Mouse (Mus musculus) spleen, adult 2 months (tissue): ENCODE measurements around the gene Sh3bp5. TPM values are rescaled to one million over a fixed set of nuclear protein-coding genes. Genes with fewer than 3 reads are reported as not detected.

Experiments
- DNase-seq, 2 experiments: peaks; one replicate each; pipeline versions ENCODE4 v3.0.0 to v3.0.0-alpha.2; 2012 to 2021; ENCODE audit warnings: low spot score in 2 of 2, low read depth in 1 of 2
- H3K27ac ChIP-seq: fragments of 200-500 bp; 2 replicates; pipeline ENCODE4 v1.5.1; 2012; ENCODE audit warnings: low read length, inconsistent platforms; ENCODE audit not compliant: insufficient read depth
- H3K27me3 ChIP-seq: fragments of 200-500 bp; 2 replicates; pipeline ENCODE4 v1.6.1; 2012; ENCODE audit warnings: mild to moderate bottlenecking, moderate library complexity, low read length, inconsistent platforms; ENCODE audit not compliant: control insufficient read depth, insufficient read depth
- H3K36me3 ChIP-seq: fragments of 200-500 bp; 2 replicates; pipeline ENCODE4 v1.6.1; 2012; ENCODE audit warnings: mild to moderate bottlenecking, low read length, inconsistent platforms; ENCODE audit not compliant: control insufficient read depth, insufficient read depth
- H3K4me1 ChIP-seq: fragments of 200-500 bp; 2 replicates; pipeline ENCODE4 v1.6.1; 2011; ENCODE audit warnings: inconsistent platforms; ENCODE audit not compliant: control insufficient read depth, insufficient read depth, insufficient read length
- H3K4me3 ChIP-seq: fragments of 200-500 bp; 2 replicates; pipeline ENCODE4 v1.5.1; 2011; ENCODE audit warnings: mild to moderate bottlenecking, inconsistent platforms; ENCODE audit not compliant: insufficient read depth, insufficient read length; ENCODE audit errors: extremely low read depth
- CTCF ChIP-seq: fragments of 200-500 bp; IDR thresholded peaks from 2 replicates; pipeline ENCODE4 v1.5.1; 2011; ENCODE audit warnings: mild to moderate bottlenecking, inconsistent platforms; ENCODE audit not compliant: insufficient read depth, insufficient read length, insufficient replicate concordance; ENCODE audit errors: extremely low read depth
- POLR2A ChIP-seq: fragments of 200-500 bp; IDR thresholded peaks from 2 replicates; pipeline ENCODE4 v1.6.1; 2011; ENCODE audit warnings: low read depth, low read length, inconsistent platforms
- WGBS: fragments of 180-500 bp; shearing (Covaris S2); methylation state at CpG from one replicate; pipeline ENCODE4 v1.1.7; 2018; 5-methylcytosine and 5-hydroxymethylcytosine counted together
- polyA plus RNA-seq: library from polyadenylated mRNA; depleted of rRNA; stranded (reverse); fragments of >200 nt; gene quantifications from 2 replicates; pipeline ENCODE4 v1.2.3, GENCODE M21; 2012

The Sh3bp5 gene
- polyA plus RNA-seq, 1 experiment, result 36.0 TPM

- peak overlapping the region; percentile 17; the same call in 1 of the 2 replicates for H3K27ac ChIP-seq
- WGBS, result 53% methylated on average over 13 of the region's 13 CpGs
- peaks cover 10% of the 10 kb centered on the region for H3K36me3 ChIP-seq
- H3K27me3 ChIP-seq, result no peaks in the 10 kb centered on the region
- DNase-seq, result peak in 1 of 2 experiments; percentile 80
- H3K4me1 ChIP-seq, result peaks cover 18% of the 10 kb centered on the region; the same call in 1 of the 2 replicates
- H3K4me3 ChIP-seq, result no peak overlapping the region
- TF ChIP-seq POLR2A, result no peak
- peak; percentile 88 for TF ChIP-seq CTCF
Measured at GRCm38 (mm10) chr14:31385977-31386697, 49.7 kb downstream of the Sh3bp5 start.

DNA sequence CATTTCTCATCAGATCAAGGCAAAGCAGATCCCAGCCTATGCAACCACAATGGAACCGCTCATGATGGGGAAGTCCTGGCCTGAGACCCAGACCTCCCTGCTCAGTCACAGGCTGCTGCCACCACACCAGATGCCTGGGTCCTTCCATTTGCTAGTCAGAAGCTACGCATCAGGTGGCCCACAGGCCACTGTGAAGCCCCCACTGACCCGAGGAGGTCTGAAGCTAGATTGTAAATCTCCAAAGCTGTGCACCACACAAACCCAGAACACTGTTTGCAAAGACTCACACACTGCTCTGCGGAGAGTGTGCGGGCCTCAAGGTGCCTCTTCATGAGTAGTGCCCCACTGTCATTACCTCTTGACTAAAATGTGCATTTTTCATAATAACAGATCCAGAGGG lies 50.5 kb downstream of the Sh3bp5 start:
- TF ChIP-seq POLR2A (no peak), CTCF (no peak)
- H3K27me3 ChIP-seq, result no peaks in the 10 kb centered on the region
- no peak overlapping the region for H3K4me3 ChIP-seq
- 0 out of 2 replicates have a peak overlapping the region, but pooled peaks have one; percentile 11 for H3K27ac ChIP-seq
- no peak for DNase-seq
- peaks cover 10% of the 10 kb centered on the region for H3K36me3 ChIP-seq
- 86% methylated on average over 5 of the region's 5 CpGs for WGBS
- H3K4me1 ChIP-seq, result peaks cover 18% of the 10 kb centered on the region; the same call in 1 of the 2 replicates

DNA sequence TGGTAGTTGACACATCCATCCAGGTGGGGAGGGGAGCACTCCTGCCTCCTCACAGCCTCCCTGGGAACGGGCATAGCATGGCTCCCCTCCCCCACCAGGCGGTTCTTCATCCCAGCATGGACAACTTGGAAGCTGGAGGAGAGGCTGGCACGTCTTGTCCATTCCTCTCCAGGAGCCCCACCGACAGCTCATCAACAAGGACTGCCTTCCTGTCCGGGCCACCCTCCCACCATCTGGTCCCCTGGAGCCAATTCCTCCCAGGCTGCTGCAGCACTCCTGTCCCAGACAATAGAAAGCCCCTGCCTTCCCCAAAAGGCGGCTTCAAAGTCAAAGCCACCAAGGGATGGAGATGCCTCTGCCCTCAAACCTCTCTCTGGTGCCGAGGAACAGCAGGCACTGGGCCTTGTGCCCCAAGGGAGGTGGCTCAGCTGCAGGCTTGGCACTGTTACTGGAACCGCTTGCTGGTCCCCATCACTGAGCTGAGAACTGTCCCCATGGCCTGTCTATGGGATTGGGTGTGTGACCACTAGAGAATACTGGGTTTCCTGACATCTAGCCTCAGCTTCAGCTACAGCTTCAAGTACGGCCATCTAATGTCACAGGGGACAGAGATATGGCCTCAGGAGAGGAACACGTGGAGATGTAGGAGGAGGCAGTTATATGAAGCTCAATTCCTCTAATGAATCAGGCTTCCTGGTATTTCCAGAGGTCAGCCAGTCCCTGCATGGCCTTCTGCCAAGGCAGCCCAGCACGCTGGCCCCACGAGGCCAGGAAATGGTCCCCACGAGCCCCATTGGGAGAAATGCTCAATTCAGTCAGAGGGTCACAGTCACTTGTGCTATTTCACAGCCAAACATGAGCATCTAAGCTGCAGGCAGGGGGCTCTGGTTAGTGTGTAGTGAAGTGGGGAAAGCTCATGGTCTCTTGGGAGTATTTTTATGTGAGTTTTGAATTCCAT lies 51.2 kb downstream of the Sh3bp5 start:
- Histone ChIP-seq H3K4me3 (no peak overlapping the region), H3K4me1 (peaks cover 15% of the 10 kb centered on the region; the same call in 1 of the 2 replicates), H3K27me3 (no peaks in the 10 kb centered on the region), H3K27ac (no peak overlapping the region), H3K36me3 (peaks cover 10% of the 10 kb centered on the region)
- WGBS, result 73% methylated on average over 13 of the region's 13 CpGs
- TF ChIP-seq POLR2A, result no peak
- TF ChIP-seq CTCF, result no peak
- no peak for DNase-seq

- no peaks in the 10 kb centered on the region for H3K27me3 ChIP-seq
- peaks cover 15% of the 10 kb centered on the region; the same call in 1 of the 2 replicates for H3K4me1 ChIP-seq
- no peak for TF ChIP-seq POLR2A
- TF ChIP-seq CTCF, result no peak
- no peak overlapping the region for H3K4me3 ChIP-seq
- WGBS, result 87% methylated on average over 11 of the region's 11 CpGs
- no peak for DNase-seq
- H3K27ac ChIP-seq, result no peak overlapping the region
- H3K36me3 ChIP-seq, result peaks cover 18% of the 10 kb centered on the region
Measured at GRCm38 (mm10) chr14:31383470-31384050, 52.3 kb downstream of the Sh3bp5 start.

GRCm38 (mm10) chr14:31382276-31382675 lies 53.6 kb downstream of the Sh3bp5 start:
- no peak for DNase-seq
- Histone ChIP-seq H3K4me1 (peaks cover 6% of the 10 kb centered on the region; the same call in 1 of the 2 replicates), H3K36me3 (peaks cover 29% of the 10 kb centered on the region), H3K27ac (no peak overlapping the region), H3K4me3 (no peak overlapping the region), H3K27me3 (no peaks in the 10 kb centered on the region)
- TF ChIP-seq POLR2A (no peak), CTCF (no peak)
- 86% methylated on average over 8 of the region's 8 CpGs for WGBS

- 72% methylated on average over 3 of the region's 3 CpGs for WGBS
- Histone ChIP-seq H3K27me3 (no peaks in the 10 kb centered on the region), H3K27ac (0 out of 2 replicates have a peak overlapping the region, but pooled peaks have one; percentile 20), H3K36me3 (peaks cover 56% of the 10 kb centered on the region), H3K4me1 (peaks cover 2% of the 10 kb centered on the region; the same call in 1 of the 2 replicates), H3K4me3 (no peak overlapping the region)
- TF ChIP-seq CTCF, result no peak
- no peak for TF ChIP-seq POLR2A
- no peak for DNase-seq
Measured at GRCm38 (mm10) chr14:31376331-31376730, 59.5 kb downstream of the Sh3bp5 start.
